Mouse (Mus musculus) MEL (cell line): ENCODE measurements at regions not wholly inside any gene's neighbourhood (a gene's known extent, or its start where the extent isn't known, plus 50 kb on each side); places are given as distances from the start of the nearest gene placed in this dataset.
"Not testable (repeated sequence)": the region's sequence is repeated elsewhere in the genome, so short reads cannot be mapped to it uniquely, and the experiment has no call there.

ENCODE experiments used
- DNase-seq: peaks from one replicate; pipeline ENCODE4 v3.0.0; 2011; ENCODE audit warnings: low read depth, low spot score
- H3K27ac ChIP-seq: 2 replicates; pipeline ENCODE4 v1.5.1; 2012; ENCODE audit warnings: low read depth, mild to moderate bottlenecking, control low read depth, low read length, moderate library complexity; ENCODE audit not compliant: control insufficient read depth
- H3K27me3 ChIP-seq, 2 experiments: fragments of 150-350 bp in 1 of 2; sonication (generic) in 1 of 2; 2 replicates each; pipeline ENCODE4 v1.6.1; 2012; ENCODE audit warnings: low read length in 2 of 2, mild to moderate bottlenecking in 2 of 2, improper control_type of control experiment in 1 of 2, moderate library complexity in 1 of 2; ENCODE audit not compliant: insufficient read depth in 2 of 2, control insufficient read depth in 1 of 2
- H3K36me3 ChIP-seq, 2 experiments: 2 replicates each; pipeline ENCODE4 v1.6.1; 2012 to 2014; ENCODE audit warnings: low read length in 2 of 2, improper control_type of control experiment in 1 of 2, inconsistent platforms in 1 of 2, mild to moderate bottlenecking in 1 of 2; ENCODE audit not compliant: insufficient read depth in 2 of 2, control insufficient read depth in 1 of 2
- H3K4me1 ChIP-seq, 2 experiments: fragments of 150-350 bp in 1 of 2; sonication (generic) in 1 of 2; 2 replicates each; pipeline ENCODE4 v1.6.1; 2012; ENCODE audit warnings: low read length in 2 of 2, improper control_type of control experiment in 1 of 2, mild to moderate bottlenecking in 1 of 2; ENCODE audit not compliant: insufficient read depth in 2 of 2, control insufficient read depth in 1 of 2
- H3K4me3 ChIP-seq, 2 experiments: fragments of 150-350 bp in 1 of 2; sonication (generic) in 1 of 2; 2 replicates each; pipeline ENCODE4 v1.5.1; 2012; ENCODE audit warnings: low read depth in 2 of 2, low read length in 2 of 2, mild to moderate bottlenecking in 2 of 2, moderate library complexity in 2 of 2, control low read depth in 1 of 2, improper control_type of control experiment in 1 of 2; ENCODE audit not compliant: control insufficient read depth in 1 of 2, insufficient read depth in 1 of 2
- H3K79me2 ChIP-seq: 2 replicates; pipeline ENCODE4 v1.6.1; 2012; ENCODE audit warnings: mild to moderate bottlenecking, low read length, moderate library complexity; ENCODE audit not compliant: control insufficient read depth, poor library complexity, insufficient read depth
- H3K9ac ChIP-seq: 2 replicates; pipeline ENCODE4 v1.6.1; 2012; ENCODE audit warnings: low read depth, mild to moderate bottlenecking, control low read depth, low read length, moderate library complexity; ENCODE audit not compliant: control insufficient read depth, poor library complexity, severe bottlenecking
- H3K9me3 ChIP-seq: fragments of 150-350 bp; sonication (generic); replicated peaks from 2 replicates; pipeline ENCODE4 v1.6.1; 2012; ENCODE audit warnings: mild to moderate bottlenecking, low read length, improper control_type of control experiment, moderate library complexity; ENCODE audit not compliant: insufficient read depth
- CTCF ChIP-seq, 3 experiments: IDR thresholded peaks in 2 of 3; conservative IDR thresholded peaks in 1 of 3; 2 replicates each; pipeline ENCODE4 v1.5.1; 2011 to 2012; ENCODE audit warnings: low read length in 3 of 3, low read depth in 2 of 3, mild to moderate bottlenecking in 2 of 3, improper control_type of control experiment in 1 of 3, inconsistent platforms in 1 of 3, mixed read lengths in 1 of 3, moderate library complexity in 1 of 3; ENCODE audit not compliant: control insufficient read depth in 1 of 3, insufficient read depth in 1 of 3, poor library complexity in 1 of 3, severe bottlenecking in 1 of 3
- ELF1 ChIP-seq: IDR thresholded peaks from 2 replicates; pipeline ENCODE4 v1.6.1; 2014; ENCODE audit warnings: low read depth, mild to moderate bottlenecking, inconsistent platforms, low read length, improper control_type of control experiment, moderate library complexity
- GABPA ChIP-seq: IDR thresholded peaks from 2 replicates; pipeline ENCODE4 v1.6.1; 2012; ENCODE audit warnings: low read depth, mild to moderate bottlenecking, inconsistent platforms, low read length, improper control_type of control experiment, moderate library complexity
- MXI1 ChIP-seq: IDR thresholded peaks from 2 replicates; pipeline ENCODE4 v1.6.1; 2011; ENCODE audit warnings: mild to moderate bottlenecking, low read depth, low read length, improper control_type of control experiment
- MYC ChIP-seq: IDR thresholded peaks from 2 replicates; pipeline ENCODE4 v1.6.1; 2011; ENCODE audit warnings: low read depth, mild to moderate bottlenecking, low read length, improper control_type of control experiment, moderate library complexity
- POLR2A ChIP-seq, 2 experiments: IDR thresholded peaks; 2 replicates each; pipeline ENCODE4 v1.6.1; 2011 to 2012; ENCODE audit warnings: low read length in 2 of 2, mild to moderate bottlenecking in 2 of 2, control low read depth in 1 of 2, improper control_type of control experiment in 1 of 2, low read depth in 1 of 2, moderate library complexity in 1 of 2; ENCODE audit not compliant: control insufficient read depth in 1 of 2, insufficient read depth in 1 of 2, poor library complexity in 1 of 2
- POLR2AphosphoS5 ChIP-seq: IDR thresholded peaks from 2 replicates; pipeline ENCODE4 v1.6.1; 2012; ENCODE audit warnings: low read depth, borderline replicate concordance, mild to moderate bottlenecking, inconsistent platforms, low read length, moderate library complexity, mixed read lengths
- TBP ChIP-seq: IDR thresholded peaks from 2 replicates; pipeline ENCODE4 v1.8.0; 2011; ENCODE audit warnings: low read depth, low read length, improper control_type of control experiment
- UBTF ChIP-seq: IDR thresholded peaks from 2 replicates; pipeline ENCODE4 v1.6.1; 2012; ENCODE audit warnings: low read depth, mild to moderate bottlenecking, inconsistent platforms, low read length, improper control_type of control experiment, moderate library complexity, borderline replicate concordance; ENCODE audit not compliant: insufficient read depth
- ZC3H11A ChIP-seq: IDR thresholded peaks from 2 replicates; pipeline ENCODE4 v1.6.1; 2012; ENCODE audit warnings: low read depth, mild to moderate bottlenecking, inconsistent platforms, low read length, improper control_type of control experiment
- ZKSCAN1 ChIP-seq: IDR thresholded peaks from 2 replicates; pipeline ENCODE4 v1.6.1; 2012; ENCODE audit warnings: low read depth, mild to moderate bottlenecking, inconsistent platforms, low read length, improper control_type of control experiment, moderate library complexity

GRCm38 (mm10) chr12:33541566-33541965 is 112.1 kb downstream of the Twistnb start:
- no peak for TF ChIP-seq CTCF (IDR thresholded peaks at IDR 0.05 in 2 of 3, conservative IDR thresholded peaks at IDR 0.05 in 1 of 3; ENCODE audit: control insufficient read depth in 1 of 3, insufficient read depth in 1 of 3, low read depth in 2 of 3, low read length in 3 of 3, poor library complexity in 1 of 3, severe bottlenecking in 1 of 3)
- no peak for TF ChIP-seq MYC
- no peak for TF ChIP-seq TBP
- Histone ChIP-seq H3K9ac (no peak overlapping the region), H3K36me3 (no peaks in the 10 kb centered on the region), H3K27me3 (no peaks in the 10 kb centered on the region; a peak in 1 of 4 replicates), H3K27ac (no peak overlapping the region), H3K4me3 (no peak overlapping the region), H3K4me1 (no peaks in the 10 kb centered on the region), H3K9me3 (no peaks in the 10 kb centered on the region), H3K79me2 (no peaks in the 10 kb centered on the region)
- DNase-seq, result no peak

- not testable (repeated sequence) for H3K9me3 ChIP-seq, H3K79me2 ChIP-seq, H3K27ac ChIP-seq, H3K36me3 ChIP-seq, H3K27me3 ChIP-seq, DNase-seq, H3K9ac ChIP-seq, H3K4me1 ChIP-seq, H3K4me3 ChIP-seq
Measured at GRCm38 (mm10) chr12:33551660-33552059, 122.2 kb downstream of the Twistnb start.

- no peaks in the 10 kb centered on the region for H3K79me2 ChIP-seq
- H3K27ac ChIP-seq, result no peak overlapping the region
- no peaks in the 10 kb centered on the region for H3K27me3 ChIP-seq
- no peak for DNase-seq
- no peaks in the 10 kb centered on the region for H3K9me3 ChIP-seq
- no peaks in the 10 kb centered on the region for H3K4me1 ChIP-seq
- no peak overlapping the region for H3K4me3 ChIP-seq
- H3K9ac ChIP-seq, result no peak overlapping the region
- H3K36me3 ChIP-seq, result no peaks in the 10 kb centered on the region
- TF ChIP-seq UBTF (no peak), ELF1 (no peak), CTCF (IDR thresholded peaks at IDR 0.05 in 2 of 3, conservative IDR thresholded peaks at IDR 0.05 in 1 of 3; ENCODE audit: control insufficient read depth in 1 of 3, insufficient read depth in 1 of 3, low read depth in 2 of 3, low read length in 3 of 3, poor library complexity in 1 of 3, severe bottlenecking in 1 of 3) (no peak), GABPA (no peak), POLR2AphosphoS5 (no peak), POLR2A (IDR thresholded peaks at IDR 0.05; ENCODE audit: control insufficient read depth in 1 of 2, insufficient read depth in 1 of 2, low read depth in 1 of 2, low read length in 2 of 2, poor library complexity in 1 of 2) (no peak), ZC3H11A (no peak), MXI1 (no peak), ZKSCAN1 (no peak)
Measured at GRCm38 (mm10) chr12:33552231-33552630, 122.8 kb downstream of the Twistnb start.
